ENCODE assay signal across 8 mouse cellular contexts in genomic region chr2:135692568-135693488, GRCm38 (mm10). TPM values are rescaled to one million over a fixed set of nuclear protein-coding genes. Genes with fewer than 3 reads are reported as not detected.
DNase-seq lines count a peak whose midpoint lies in the region; ATAC-seq and TF ChIP-seq lines count a peak whose summit lies in the region.

No protein-coding gene starts in this region.

- peak; percentile 8 for DNase-seq in embryo, embryonic 11.5 days (ENCODE audit: low read depth, low spot score)
- peak; percentile 70 to 73 for DNase-seq in heart, postnatal 10 days
- DNase-seq in limb, embryonic 10.5 days (ENCODE audit: low spot score) = peak; percentile 51
- no peak for DNase-seq in stomach, postnatal 0 days (ENCODE audit: low spot score)
- no peak for DNase-seq in thymus, postnatal 25 days

- no peak overlapping the region for H3K27ac ChIP-seq in liver, embryonic 16.5 days (ENCODE audit: low read length)
- H3K27ac ChIP-seq in liver, embryonic 12.5 days = no peak overlapping the region
- H3K27ac ChIP-seq in limb, embryonic 10.5 days = peak overlapping the region; percentile 50
- H3K27ac ChIP-seq in stomach, postnatal 0 days (replicated peaks) = no peak overlapping the region
- no peak overlapping the region for H3K27ac ChIP-seq in forebrain, embryonic 13.5 days

- H3K36me3 ChIP-seq in liver, embryonic 16.5 days (ENCODE audit: control insufficient read depth, insufficient read depth) = no peaks in the 10 kb centered on the region
- no peaks in the 10 kb centered on the region for H3K36me3 ChIP-seq in liver, embryonic 12.5 days
- no peaks in the 10 kb centered on the region for H3K36me3 ChIP-seq in limb, embryonic 10.5 days
- H3K36me3 ChIP-seq in stomach, postnatal 0 days (ENCODE audit: control insufficient read depth, insufficient read depth, low read length) = no peaks in the 10 kb centered on the region
- no peaks in the 10 kb centered on the region; the same call in 1 of the 2 replicates for H3K36me3 ChIP-seq in forebrain, embryonic 13.5 days (ENCODE audit: poor library complexity, severe bottlenecking)

- intact Hi-C loops in heart, postnatal 10 days (cut with DNase I) = loop anchor here (2.0 kb wide), 3 partner anchors 32 to 132 kb away; no protein-coding TSS in a partner anchor

- H3K9ac ChIP-seq in liver, embryonic 16.5 days (ENCODE audit: low read depth, low read length) = no peak overlapping the region
- H3K9ac ChIP-seq in liver, embryonic 12.5 days = no peak overlapping the region
- H3K9ac ChIP-seq in stomach, postnatal 0 days (ENCODE audit: low read length) = no peak overlapping the region
- no peak overlapping the region for H3K9ac ChIP-seq in forebrain, embryonic 13.5 days

- no peak overlapping the region for H3K4me3 ChIP-seq in liver, embryonic 16.5 days (ENCODE audit: low read depth, low read length)
- H3K4me3 ChIP-seq in liver, embryonic 12.5 days = no peak overlapping the region
- H3K4me3 ChIP-seq in limb, embryonic 10.5 days = no peak overlapping the region
- H3K4me3 ChIP-seq in stomach, postnatal 0 days (ENCODE audit: low read depth, low read length) = no peak overlapping the region
- H3K4me3 ChIP-seq in forebrain, embryonic 13.5 days = no peak overlapping the region

- no peak for TF ChIP-seq EP300 in stomach, postnatal 0 days (optimal IDR thresholded peaks at IDR 0.05)

- 43% methylated on average over 12 of the region's 12 CpGs for WGBS in liver, embryonic 16.5 days (ENCODE audit: insufficient replicate concordance)
- 46% methylated on average over 12 of the region's 12 CpGs for WGBS in liver, embryonic 12.5 days (ENCODE audit: insufficient replicate concordance)
- WGBS in limb, embryonic 10.5 days = 47% methylated on average over 12 of the region's 12 CpGs
- WGBS in stomach, postnatal 0 days = 48% methylated on average over 12 of the region's 12 CpGs
- 76% methylated on average over 12 of the region's 12 CpGs for WGBS in forebrain, embryonic 13.5 days

- no peak overlapping the region for H3K4me2 ChIP-seq in liver, embryonic 16.5 days (ENCODE audit: low read depth, low read length)
- no peak overlapping the region for H3K4me2 ChIP-seq in liver, embryonic 12.5 days
- no peak overlapping the region for H3K4me2 ChIP-seq in stomach, postnatal 0 days (replicated peaks; ENCODE audit: low read depth)
- no peak overlapping the region for H3K4me2 ChIP-seq in forebrain, embryonic 13.5 days

- no peaks in the 10 kb centered on the region for H3K9me3 ChIP-seq in liver, embryonic 16.5 days (replicated peaks; ENCODE audit: control insufficient read depth, low read length)
- no peaks in the 10 kb centered on the region for H3K9me3 ChIP-seq in liver, embryonic 12.5 days (replicated peaks)
- H3K9me3 ChIP-seq in limb, embryonic 10.5 days (replicated peaks) = no peaks in the 10 kb centered on the region
- no peaks in the 10 kb centered on the region for H3K9me3 ChIP-seq in stomach, postnatal 0 days (ENCODE audit: control insufficient read depth, low read length)
- H3K9me3 ChIP-seq in forebrain, embryonic 13.5 days (replicated peaks) = peaks cover 8% of the 10 kb centered on the region; the same call in 1 of the 2 replicates

- ATAC-seq in liver, embryonic 16.5 days (ENCODE audit: low read depth) = 0 out of 2 replicates have a peak, but pooled peaks have one; percentile 11
- no peak for ATAC-seq in liver, embryonic 12.5 days
- 0 out of 2 replicates have a peak, but pooled peaks have one; percentile 38 for ATAC-seq in stomach, postnatal 0 days (ENCODE audit: low FRiP score, low TSS enrichment)
- no peak for ATAC-seq in forebrain, embryonic 13.5 days

- H3K27me3 ChIP-seq in liver, embryonic 16.5 days (ENCODE audit: control insufficient read depth, insufficient read depth, low read depth, low read length) = no peaks in the 10 kb centered on the region
- H3K27me3 ChIP-seq in liver, embryonic 12.5 days (replicated peaks) = no peaks in the 10 kb centered on the region
- H3K27me3 ChIP-seq in limb, embryonic 10.5 days (ENCODE audit: low read depth, poor library complexity, severe bottlenecking) = no peaks in the 10 kb centered on the region
- no peaks in the 10 kb centered on the region for H3K27me3 ChIP-seq in stomach, postnatal 0 days (ENCODE audit: control insufficient read depth, insufficient read depth, low read length)
- no peaks in the 10 kb centered on the region for H3K27me3 ChIP-seq in forebrain, embryonic 13.5 days

- H3K4me1 ChIP-seq in liver, embryonic 16.5 days (ENCODE audit: control insufficient read depth, low read depth, low read length) = no peaks in the 10 kb centered on the region
- 0 out of 2 replicates have a peak, but pooled peaks cover 8% of the 10 kb centered on the region for H3K4me1 ChIP-seq in liver, embryonic 12.5 days
- H3K4me1 ChIP-seq in limb, embryonic 10.5 days = peaks cover 24% of the 10 kb centered on the region
- H3K4me1 ChIP-seq in stomach, postnatal 0 days (replicated peaks; ENCODE audit: control insufficient read depth, insufficient read depth) = no peaks in the 10 kb centered on the region; the same call in 1 of the 2 replicates
- H3K4me1 ChIP-seq in forebrain, embryonic 13.5 days = peaks cover 8% of the 10 kb centered on the region

- TF ChIP-seq CTCF in stomach, postnatal 0 days (IDR thresholded peaks at IDR 0.05; ENCODE audit: low read depth) = no peak

RNA-seq across cellular contexts. Expression of gene Plcb4, which starts 34.0 kb away (rescaled TPM):
- 1.6 and 2.3 TPM in 2 replicates for polyA plus RNA-seq in liver, embryonic 16.5 days (2015; fragmentation: Nextera tagmentation; extraction: Ambion mirVana)
- 5.1 and 5.8 TPM in 2 replicates for polyA plus RNA-seq in liver, embryonic 12.5 days (2016; fragmentation: Nextera tagmentation; extraction: Ambion mirVana)
- 10 to 100 TPM; 71.4 to 95.2 TPM for total RNA-seq in heart, postnatal 10 days (2021)
- 8.4 and 10.7 TPM in 2 replicates for polyA plus RNA-seq in limb, embryonic 10.5 days (2016; fragmentation: Nextera tagmentation; extraction: Ambion mirVana)
- polyA plus RNA-seq in stomach, postnatal 0 days (2015; fragmentation: Nextera tagmentation; extraction: Ambion mirVana) = 12.9 and 14.4 TPM in 2 replicates
- polyA plus RNA-seq in forebrain, embryonic 13.5 days (2015; fragmentation: Nextera tagmentation; extraction: Ambion mirVana) = 18.6 and 19.4 TPM in 2 replicates

Comparison
In these comparisons a context has a peak if more than half of its experiments do, and no peak if none do; other contexts are left out.
1. ATAC-seq: peak in liver, embryonic 16.5 days (single experiment) and stomach, postnatal 0 days (single experiment); none in liver, embryonic 12.5 days (single experiment) and forebrain, embryonic 13.5 days (single experiment).
2. DNase-seq: peak in embryo, embryonic 11.5 days (single experiment), heart, postnatal 10 days (2 of 2) and limb, embryonic 10.5 days (single experiment); none in stomach, postnatal 0 days (single experiment) and thymus, postnatal 25 days (single experiment).